Mouse (Mus musculus) heart, adult 2 months (tissue): ENCODE data around the gene Npr3.

Experiments used
- CTCF ChIP-seq: fragments of 200-600 bp; IDR thresholded peaks from 2 replicates; pipeline ENCODE4 v1.8.1; 2022; ENCODE audit warnings: antibody characterized with exemption, mild to moderate bottlenecking, moderate library complexity
- EP300 ChIP-seq: fragments of 200-500 bp; IDR thresholded peaks from 2 replicates; pipeline ENCODE4 v1.6.1; 2011; ENCODE audit warnings: low read depth, low read length, control low read depth; ENCODE audit not compliant: insufficient read depth
- POLR2A ChIP-seq: fragments of 200-500 bp; IDR thresholded peaks from 2 replicates; pipeline ENCODE4 v1.6.1; 2011; ENCODE audit warnings: mild to moderate bottlenecking, low read depth, low read length, control low read depth; ENCODE audit not compliant: insufficient read depth

DNA sequence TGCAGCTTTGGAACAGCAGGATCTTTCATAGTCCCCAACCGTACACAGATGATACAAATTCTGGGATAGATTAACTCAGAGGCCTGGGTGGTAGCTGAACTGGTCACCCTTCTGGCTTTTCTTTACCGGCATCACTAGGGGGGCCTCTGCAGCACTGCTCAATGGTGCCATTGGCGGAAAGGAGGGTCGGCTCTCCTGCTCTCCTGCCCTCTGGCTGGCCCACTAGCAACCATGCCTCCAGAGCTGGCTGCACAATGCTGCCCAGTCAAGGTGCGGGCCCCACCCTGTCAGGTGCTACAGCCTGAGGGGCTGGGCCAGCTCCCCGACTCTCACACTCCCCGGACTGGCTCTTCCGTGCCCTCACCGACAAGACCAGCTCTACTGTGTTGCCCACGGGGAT is 43.1 kb upstream of the Npr3 start:
- TF ChIP-seq POLR2A, result no peak
- no peak for TF ChIP-seq CTCF
- TF ChIP-seq EP300, result no peak
